Mouse (Mus musculus): ENCODE results near the gene Col6a3.

GRCm38 (mm10) chr1:90716258-90716657 lies 127.5 kb downstream of the Col6a3 start:
- TF ChIP-seq POLR2A (IDR thresholded peaks at IDR 0.05; ENCODE audit: borderline replicate concordance, insufficient read depth, low read length) (no peak), CTCF (IDR thresholded peaks at IDR 0.05; ENCODE audit: borderline replicate concordance, insufficient read depth, low read depth, low read length) (no peak)
